Mouse (Mus musculus) liver, postnatal 0 days (tissue): ENCODE measurements around the gene Me3.

Experiments used
- CTCF ChIP-seq: sonication (generic); IDR thresholded peaks from 2 replicates; pipeline ENCODE4 v1.5.1; 2016; ENCODE audit warnings: antibody characterized with exemption, low read depth
- EP300 ChIP-seq: IDR thresholded peaks from 2 replicates; pipeline ENCODE4 v1.6.1; 2016; ENCODE audit warnings: antibody characterized with exemption, low read depth, mild to moderate bottlenecking

DNA sequence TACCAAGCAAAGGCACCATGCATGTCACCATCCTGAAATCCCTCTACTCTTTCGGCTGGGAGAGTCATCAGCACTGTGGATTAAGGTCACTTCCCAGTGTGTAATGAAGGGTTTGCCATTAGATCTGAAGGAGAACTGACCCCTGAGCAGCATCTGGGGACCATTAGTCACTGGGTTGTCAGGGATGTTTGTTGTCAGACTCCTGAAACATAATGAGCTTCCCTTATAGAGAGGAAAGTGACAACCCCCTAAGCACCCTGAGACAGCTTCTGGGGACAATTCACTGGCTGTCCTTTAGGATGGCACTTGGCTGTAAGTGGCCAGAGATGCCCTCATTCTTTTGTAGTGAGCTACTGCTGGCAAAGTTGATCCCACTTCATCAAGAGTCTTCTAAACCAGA is 68.3 kb downstream of the Me3 start:
- TF ChIP-seq CTCF (no peak), EP300 (no peak)
